Comparison of ENCODE assay signal across 17 mouse cellular contexts in the genomic region with DNA sequence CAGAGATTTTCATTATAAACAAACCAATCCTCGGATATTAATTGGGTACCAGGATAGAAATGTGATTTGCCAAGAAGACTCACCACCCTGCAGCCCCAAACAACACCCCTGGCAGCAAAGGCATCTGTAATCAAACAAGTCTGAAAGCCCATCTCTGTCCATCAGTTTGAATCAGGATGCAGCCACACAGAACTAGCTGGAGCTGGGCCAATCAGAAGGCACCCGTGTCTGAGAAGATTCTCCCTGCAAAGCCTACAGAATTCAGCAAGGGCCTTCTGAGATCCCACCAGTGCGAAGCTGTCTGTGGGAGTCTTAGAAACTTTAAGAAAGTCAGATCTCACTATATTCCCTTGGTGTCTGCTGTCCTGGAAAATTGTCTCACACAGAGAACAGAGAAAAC.
DNase-seq lines count a peak whose midpoint lies in the region; ATAC-seq and TF ChIP-seq lines count a peak whose summit lies in the region.
"Had no signal": no experiment of that assay in that cellular context is flagged by ENCODE, and none has a peak within 500 bp of the region (broad histone marks: within the 10 kb centered on the region; RNA-seq: fewer than 3 reads in every experiment).

No protein-coding gene starts in this region.

- DNase-seq in hindbrain, embryonic 11.5 days (ENCODE audit: low spot score): no peak
- peak; percentile 4 for DNase-seq in brain, adult 2 months (ENCODE audit: low read depth, low spot score)
- peak; percentile 25 for DNase-seq in cerebellum, adult 9-11 months
- peak; percentile 23 for DNase-seq in hindbrain, postnatal 0 days (ENCODE audit: low spot score)
- DNase-seq in embryo, embryonic 9.5 days (ENCODE audit: extremely low spot score): no peak
- no peak for DNase-seq in thymus, adult 18-20 months
- DNase-seq in testis, postnatal 10 days (ENCODE audit: low spot score): no peak
- DNase-seq: gastrocnemius, postnatal 25 days; kidney, adult 18-20 months; kidney, postnatal 25 days; lung, postnatal 36 days; right cerebral cortex, postnatal 25 days; thymus, postnatal 25 days had no signal

- no peak overlapping the region for H3K4me3 ChIP-seq in hindbrain, embryonic 13.5 days
- H3K4me3 ChIP-seq in hindbrain, embryonic 11.5 days (ENCODE audit: low read depth, low read length): no peak overlapping the region
- no peak overlapping the region for H3K4me3 ChIP-seq in hindbrain, postnatal 0 days (ENCODE audit: low read length)
- H3K4me3 ChIP-seq: hindbrain, embryonic 15.5 days; limb, embryonic 15.5 days had no signal

- no peak for TF ChIP-seq CTCF in hindbrain, postnatal 0 days (IDR thresholded peaks at IDR 0.05; ENCODE audit: low read depth)

- no peak for ATAC-seq in hindbrain, embryonic 13.5 days (ENCODE audit: low FRiP score)
- ATAC-seq in hindbrain, embryonic 11.5 days (ENCODE audit: low FRiP score): no peak
- no peak for ATAC-seq in hindbrain, postnatal 0 days

- H3K36me3 ChIP-seq in hindbrain, embryonic 13.5 days: no peaks in the 10 kb centered on the region
- H3K36me3 ChIP-seq in hindbrain, embryonic 11.5 days (ENCODE audit: control insufficient read depth, insufficient read depth, low read length): no peaks in the 10 kb centered on the region
- H3K36me3 ChIP-seq in hindbrain, postnatal 0 days (ENCODE audit: insufficient read depth, low read length): no peaks in the 10 kb centered on the region
- H3K36me3 ChIP-seq: hindbrain, embryonic 15.5 days; limb, embryonic 15.5 days had no signal

- H3K27me3 ChIP-seq in hindbrain, embryonic 13.5 days: no peaks in the 10 kb centered on the region
- no peaks in the 10 kb centered on the region for H3K27me3 ChIP-seq in hindbrain, embryonic 11.5 days (ENCODE audit: control insufficient read depth, insufficient read depth, low read length)
- no peaks in the 10 kb centered on the region for H3K27me3 ChIP-seq in hindbrain, postnatal 0 days (ENCODE audit: insufficient read depth, low read length)
- H3K27me3 ChIP-seq: hindbrain, embryonic 15.5 days; limb, embryonic 15.5 days had no signal

- H3K9me3 ChIP-seq in hindbrain, embryonic 13.5 days: no peaks in the 10 kb centered on the region
- no peaks in the 10 kb centered on the region for H3K9me3 ChIP-seq in hindbrain, embryonic 11.5 days (ENCODE audit: control insufficient read depth, low read length)
- no peaks in the 10 kb centered on the region for H3K9me3 ChIP-seq in hindbrain, postnatal 0 days (ENCODE audit: low read length)
- H3K9me3 ChIP-seq: hindbrain, embryonic 15.5 days; limb, embryonic 15.5 days had no signal

- 63% methylated on average over 3 of the region's 3 CpGs for WGBS in hindbrain, embryonic 13.5 days
- 89% methylated on average over 3 of the region's 3 CpGs for WGBS in hindbrain, embryonic 11.5 days
- WGBS in hindbrain, postnatal 0 days: 49% methylated on average over 3 of the region's 3 CpGs

- H3K27ac ChIP-seq in hindbrain, embryonic 13.5 days: peak overlapping the region; percentile 62; the same call in 1 of the 2 replicates
- H3K27ac ChIP-seq in hindbrain, embryonic 11.5 days (ENCODE audit: low read depth, low read length): no peak overlapping the region
- H3K27ac ChIP-seq in hindbrain, postnatal 0 days: no peak overlapping the region
- H3K27ac ChIP-seq: limb, embryonic 15.5 days; stomach, postnatal 0 days had no signal

- H3K4me1 ChIP-seq in hindbrain, embryonic 13.5 days (replicated peaks): peaks cover 18% of the 10 kb centered on the region
- no peaks in the 10 kb centered on the region for H3K4me1 ChIP-seq in hindbrain, embryonic 11.5 days (replicated peaks; ENCODE audit: control insufficient read depth, insufficient read depth, low read length)
- H3K4me1 ChIP-seq in hindbrain, postnatal 0 days (ENCODE audit: insufficient read depth, low read length): 0 out of 2 replicates have a peak, but pooled peaks cover 3% of the 10 kb centered on the region
- H3K4me1 ChIP-seq: limb, embryonic 15.5 days had no signal

- H3K4me2 ChIP-seq in hindbrain, embryonic 13.5 days: no peak overlapping the region
- no peak overlapping the region for H3K4me2 ChIP-seq in hindbrain, embryonic 11.5 days (replicated peaks; ENCODE audit: low read depth, low read length)
- H3K4me2 ChIP-seq in hindbrain, postnatal 0 days (ENCODE audit: low read depth, low read length): no peak overlapping the region
- H3K4me2 ChIP-seq: hindbrain, embryonic 15.5 days; limb, embryonic 15.5 days had no signal

- H3K9ac ChIP-seq in hindbrain, embryonic 13.5 days: no peak overlapping the region
- H3K9ac ChIP-seq in hindbrain, embryonic 11.5 days (ENCODE audit: low read depth, low read length): no peak overlapping the region
- no peak overlapping the region for H3K9ac ChIP-seq in hindbrain, postnatal 0 days (replicated peaks; ENCODE audit: low read length)
- H3K9ac ChIP-seq: hindbrain, embryonic 15.5 days; limb, embryonic 15.5 days had no signal

Comparison
In these comparisons a context has a peak if more than half of its experiments do, and no peak if none do; other contexts are left out.
1. DNase-seq: peak in brain, adult 2 months (single experiment), cerebellum, adult 9-11 months (single experiment) and hindbrain, postnatal 0 days (single experiment); none in hindbrain, embryonic 11.5 days (single experiment), embryo, embryonic 9.5 days (single experiment), thymus, adult 18-20 months (0 of 2) and testis, postnatal 10 days (single experiment).